In the genomic region with DNA sequence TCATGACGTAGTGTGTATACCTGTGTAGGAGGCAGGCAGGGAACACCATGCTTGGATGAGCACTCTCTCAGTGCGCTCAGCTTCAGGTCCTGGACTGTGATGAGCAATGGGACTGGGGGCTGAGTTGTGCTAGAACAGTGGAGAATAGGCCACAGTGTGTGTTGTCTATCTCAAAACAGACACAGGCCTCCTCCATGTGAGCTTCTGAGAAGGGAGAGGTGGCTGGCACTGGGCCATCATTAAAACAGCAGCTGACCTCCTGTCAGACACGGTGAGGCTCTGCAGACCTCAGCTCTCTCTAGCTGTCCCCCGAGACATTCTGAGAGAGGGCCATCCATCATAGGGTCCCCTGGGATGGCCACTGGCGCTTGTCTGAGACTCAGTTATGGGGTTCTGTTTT, we compare ENCODE assay signal across 14 mouse cellular contexts.
DNase-seq lines count a peak whose midpoint lies in the region; ATAC-seq and TF ChIP-seq lines count a peak whose summit lies in the region.
"Had no signal": no experiment of that assay in that cellular context is flagged by ENCODE, and none has a peak within 500 bp of the region (broad histone marks: within the 10 kb centered on the region; RNA-seq: fewer than 3 reads in every experiment).

No protein-coding gene starts in this region.

- intact Hi-C loops in heart, adult 2 months (cut with DNase I), result no loop called here

- H3K4me2 ChIP-seq in heart, embryonic 13.5 days, result no peak overlapping the region
- H3K4me2 ChIP-seq in lung, embryonic 15.5 days, result no peak overlapping the region
- no peak overlapping the region for H3K4me2 ChIP-seq in embryonic facial prominence, embryonic 14.5 days (ENCODE audit: low read depth, low read length)
- H3K4me2 ChIP-seq in midbrain, embryonic 13.5 days (replicated peaks), result no peak overlapping the region
- H3K4me2 ChIP-seq in forebrain, embryonic 13.5 days, result no peak overlapping the region
- H3K4me2 ChIP-seq: neural tube, embryonic 12.5 days had no signal

- 0 out of 2 replicates have a peak, but pooled peaks have one; percentile 37 for ATAC-seq in heart, embryonic 13.5 days (ENCODE audit: extremely low read depth, insufficient number of reproducible peaks, low FRiP score, low TSS enrichment)
- peak; percentile 16; the same call in 1 of the 2 replicates for ATAC-seq in lung, embryonic 15.5 days (ENCODE audit: borderline replicate concordance, extremely low read depth, low FRiP score, low TSS enrichment)
- ATAC-seq in embryonic facial prominence, embryonic 14.5 days (ENCODE audit: low read depth), result 0 out of 2 replicates have a peak, but pooled peaks have one; percentile 6
- peak; percentile 43; the same call in 1 of the 2 replicates for ATAC-seq in midbrain, embryonic 13.5 days
- no peak for ATAC-seq in forebrain, embryonic 13.5 days
- ATAC-seq: CD4-positive, CD25-positive, alpha-beta regulatory T cell, adult 4 months had no signal

- H3K27me3 ChIP-seq in heart, embryonic 13.5 days (replicated peaks), result no peaks in the 10 kb centered on the region
- no peaks in the 10 kb centered on the region for H3K27me3 ChIP-seq in heart, adult 2 months (ENCODE audit: control insufficient read depth, insufficient read depth, low read length)
- H3K27me3 ChIP-seq in lung, embryonic 15.5 days, result no peaks in the 10 kb centered on the region
- H3K27me3 ChIP-seq in embryonic facial prominence, embryonic 14.5 days (replicated peaks; ENCODE audit: control insufficient read depth, insufficient read depth, low read length), result no peaks in the 10 kb centered on the region
- H3K27me3 ChIP-seq in midbrain, embryonic 13.5 days, result no peaks in the 10 kb centered on the region
- no peaks in the 10 kb centered on the region for H3K27me3 ChIP-seq in forebrain, embryonic 13.5 days
- H3K27me3 ChIP-seq: neural tube, embryonic 12.5 days had no signal

- H3K4me1 ChIP-seq in heart, embryonic 13.5 days, result peaks cover 17% of the 10 kb centered on the region
- no peaks in the 10 kb centered on the region for H3K4me1 ChIP-seq in heart, adult 2 months (ENCODE audit: control insufficient read depth, insufficient read depth, low read length)
- H3K4me1 ChIP-seq in lung, embryonic 15.5 days, result peaks cover 7% of the 10 kb centered on the region; the same call in 1 of the 2 replicates
- no peaks in the 10 kb centered on the region; the same call in 1 of the 2 replicates for H3K4me1 ChIP-seq in embryonic facial prominence, embryonic 14.5 days (ENCODE audit: control insufficient read depth, insufficient read depth, low read length)
- peaks cover 14% of the 10 kb centered on the region for H3K4me1 ChIP-seq in midbrain, embryonic 13.5 days (replicated peaks)
- peaks cover 14% of the 10 kb centered on the region for H3K4me1 ChIP-seq in forebrain, embryonic 13.5 days
- H3K4me1 ChIP-seq: neural tube, embryonic 12.5 days had no signal

- no peaks in the 10 kb centered on the region for H3K79me2 ChIP-seq in heart, adult 2 months (replicated peaks; ENCODE audit: control insufficient read depth, insufficient read depth, low read length)

- no peak overlapping the region for H3K4me3 ChIP-seq in heart, embryonic 13.5 days
- H3K4me3 ChIP-seq in heart, adult 2 months, result no peak overlapping the region
- H3K4me3 ChIP-seq in lung, embryonic 15.5 days, result no peak overlapping the region
- H3K4me3 ChIP-seq in embryonic facial prominence, embryonic 14.5 days (ENCODE audit: low read depth, low read length), result no peak overlapping the region
- H3K4me3 ChIP-seq in midbrain, embryonic 13.5 days (replicated peaks), result no peak overlapping the region
- H3K4me3 ChIP-seq in forebrain, embryonic 13.5 days, result no peak overlapping the region
- H3K4me3 ChIP-seq: left cerebral cortex, adult 2 months; neural tube, embryonic 12.5 days had no signal

- 37% methylated on average over 5 of the region's 5 CpGs for WGBS in heart, embryonic 13.5 days
- WGBS in heart, adult 2 months, result 63% methylated on average over 5 of the region's 5 CpGs
- 70% methylated on average over 5 of the region's 5 CpGs for WGBS in lung, embryonic 15.5 days
- 66% methylated on average over 5 of the region's 5 CpGs for WGBS in embryonic facial prominence, embryonic 14.5 days
- WGBS in midbrain, embryonic 13.5 days, result 84% methylated on average over 5 of the region's 5 CpGs
- 88% methylated on average over 5 of the region's 5 CpGs for WGBS in forebrain, embryonic 13.5 days

- TF ChIP-seq EP300 in heart, adult 2 months (IDR thresholded peaks at IDR 0.05; ENCODE audit: insufficient read depth, low read depth, low read length), result no peak

- no peak for TF ChIP-seq CTCF in heart, adult 2 months (IDR thresholded peaks at IDR 0.05)

- DNase-seq in heart, adult 2 months, result no peak
- no peak for DNase-seq in lung, postnatal 14 days
- no peak for DNase-seq in embryonic facial prominence, embryonic 14.5 days (ENCODE audit: low spot score)
- DNase-seq: cerebellum, postnatal 10 days; kidney, postnatal 36 days; lung, postnatal 36 days; right cerebral cortex, adult 18-20 months had no signal

- 0 out of 2 replicates have a peak overlapping the region, but pooled peaks have one; percentile 37 for H3K9ac ChIP-seq in heart, embryonic 13.5 days
- no peak overlapping the region for H3K9ac ChIP-seq in heart, adult 2 months (ENCODE audit: low read depth, low read length)
- no peak overlapping the region for H3K9ac ChIP-seq in lung, embryonic 15.5 days
- no peak overlapping the region for H3K9ac ChIP-seq in embryonic facial prominence, embryonic 14.5 days (ENCODE audit: low read depth, low read length)
- no peak overlapping the region for H3K9ac ChIP-seq in midbrain, embryonic 13.5 days (replicated peaks)
- H3K9ac ChIP-seq in forebrain, embryonic 13.5 days, result no peak overlapping the region
- H3K9ac ChIP-seq: neural tube, embryonic 12.5 days had no signal

- no peaks in the 10 kb centered on the region for H3K9me3 ChIP-seq in heart, embryonic 13.5 days
- H3K9me3 ChIP-seq in lung, embryonic 15.5 days, result no peaks in the 10 kb centered on the region
- no peaks in the 10 kb centered on the region for H3K9me3 ChIP-seq in embryonic facial prominence, embryonic 14.5 days (ENCODE audit: control insufficient read depth, low read length)
- H3K9me3 ChIP-seq in midbrain, embryonic 13.5 days, result no peaks in the 10 kb centered on the region
- no peaks in the 10 kb centered on the region for H3K9me3 ChIP-seq in forebrain, embryonic 13.5 days (replicated peaks)
- H3K9me3 ChIP-seq: neural tube, embryonic 12.5 days had no signal

- TF ChIP-seq POLR2A in heart, adult 2 months (IDR thresholded peaks at IDR 0.05; ENCODE audit: insufficient read depth, low read depth, low read length), result no peak

- no peak overlapping the region; the same call in 1 of the 2 replicates for H3K27ac ChIP-seq in heart, embryonic 13.5 days (replicated peaks)
- H3K27ac ChIP-seq in heart, adult 2 months, result no peak overlapping the region
- H3K27ac ChIP-seq in lung, embryonic 15.5 days, result no peak overlapping the region
- no peak overlapping the region for H3K27ac ChIP-seq in embryonic facial prominence, embryonic 14.5 days (replicated peaks; ENCODE audit: low read depth, low read length)
- H3K27ac ChIP-seq in midbrain, embryonic 13.5 days, result no peak overlapping the region
- H3K27ac ChIP-seq in forebrain, embryonic 13.5 days, result no peak overlapping the region
- H3K27ac ChIP-seq: left cerebral cortex, adult 2 months; neural tube, embryonic 12.5 days had no signal

- H3K36me3 ChIP-seq in heart, embryonic 13.5 days, result no peaks in the 10 kb centered on the region
- no peaks in the 10 kb centered on the region for H3K36me3 ChIP-seq in heart, adult 2 months (ENCODE audit: control insufficient read depth, insufficient read depth, low read length)
- H3K36me3 ChIP-seq in lung, embryonic 15.5 days, result no peaks in the 10 kb centered on the region
- H3K36me3 ChIP-seq in embryonic facial prominence, embryonic 14.5 days (ENCODE audit: control insufficient read depth, insufficient read depth, low read length), result no peaks in the 10 kb centered on the region
- H3K36me3 ChIP-seq in midbrain, embryonic 13.5 days, result no peaks in the 10 kb centered on the region
- H3K36me3 ChIP-seq in forebrain, embryonic 13.5 days (ENCODE audit: poor library complexity, severe bottlenecking), result no peaks in the 10 kb centered on the region
- H3K36me3 ChIP-seq: neural tube, embryonic 12.5 days had no signal
